Mouse (Mus musculus): ENCODE measurements around the gene Cadm1.

DNA sequence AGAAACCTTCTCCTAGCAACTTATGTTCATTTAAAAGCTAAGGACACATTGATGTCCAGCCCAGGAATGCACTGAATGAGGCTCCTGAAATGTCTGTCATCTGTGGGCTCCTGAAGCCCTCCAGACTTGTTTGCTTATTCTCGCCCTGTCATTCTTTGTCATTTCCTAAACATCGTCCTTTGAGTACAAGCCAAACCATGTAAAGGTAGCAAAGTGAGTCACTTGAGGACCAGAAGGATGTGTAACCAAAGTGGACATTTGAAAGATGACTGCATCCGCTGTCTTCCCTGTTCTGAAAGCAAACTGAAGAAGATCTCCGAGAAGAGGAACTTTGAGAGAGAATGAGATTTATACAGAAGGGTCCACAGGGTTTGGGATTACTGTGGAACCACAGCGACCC lies 157.6 kb downstream of the Cadm1 start:
- TF ChIP-seq POLR2A (IDR thresholded peaks at IDR 0.05; ENCODE audit: insufficient read depth, low read length) (no peak), CTCF (IDR thresholded peaks at IDR 0.05; ENCODE audit: low read depth, low read length) (no peak), EP300 (IDR thresholded peaks at IDR 0.05; ENCODE audit: insufficient read depth, low read depth, low read length) (no peak)

Measured in ES-Bruce4 (cell line).